Mouse (Mus musculus) G1E (cell line): Measurements from ENCODE around the gene Igf2bp3.

Experiments
- CTCF ChIP-seq: IDR thresholded peaks from 2 replicates; pipeline ENCODE4 v1.5.1; 2012; ENCODE audit warnings: low read depth, low read length, inconsistent platforms, mixed read lengths
- GATA1 ChIP-seq: IDR thresholded peaks from 2 replicates; pipeline ENCODE4 v1.6.1; 2012; ENCODE audit warnings: borderline replicate concordance, low read length, inconsistent platforms, mixed read lengths
- TAL1 ChIP-seq: conservative IDR thresholded peaks from 2 replicates; pipeline ENCODE4 v1.6.1; 2012; ENCODE audit warnings: low read depth, low read length, inconsistent platforms, mixed read lengths

GRCm38 (mm10) chr6:49228126-49228679 lies 13.4 kb upstream of the Igf2bp3 start:
- 0 out of 2 replicates have a peak, but pooled peaks have one; percentile 13 for TF ChIP-seq CTCF
- TF ChIP-seq GATA1 = no peak
- no peak for TF ChIP-seq TAL1
